Mouse (Mus musculus): ENCODE results near the gene Krtap28-10.

GRCm38 (mm10) chr1:83064851-83065250 is 22.6 kb upstream of the Krtap28-10 start:
- TF ChIP-seq CTCF (IDR thresholded peaks at IDR 0.05; ENCODE audit: extremely low read depth, insufficient read depth, insufficient read length, insufficient replicate concordance) (no peak), POLR2A (IDR thresholded peaks at IDR 0.05; ENCODE audit: low read depth, low read length) (no peak)
